Mouse (Mus musculus) splenic B cell, adult 2 months (primary cell): Measurements from ENCODE around the gene Neu1.

Experiments
- DNase-seq: peaks from one replicate; pipeline ENCODE4 v3.0.0-alpha.2; 2011; ENCODE audit warnings: low read depth, low spot score
- H3K27me3 ChIP-seq: 2 replicates; pipeline ENCODE4 v1.6.1; 2012; ENCODE audit warnings: mild to moderate bottlenecking, low read length, moderate library complexity, mixed read lengths; ENCODE audit not compliant: control insufficient read depth, poor library complexity, insufficient read depth, severe bottlenecking
- H3K36me3 ChIP-seq: 2 replicates; pipeline ENCODE4 v1.6.1; 2012; ENCODE audit warnings: mild to moderate bottlenecking, low read length, moderate library complexity, mixed read lengths; ENCODE audit not compliant: control insufficient read depth, poor library complexity, insufficient read depth, severe bottlenecking

Gene Neu1

GRCm38 (mm10) chr17:34931061-34931734 is at the start of gene Neu1:
TSS of gene Neu1 (plus strand) at chr17:34931253.
- peak; percentile 98 for DNase-seq
- H3K27me3 ChIP-seq: no peaks in the 10 kb centered on the region
- peaks cover 13% of the 10 kb centered on the region for H3K36me3 ChIP-seq

GRCm38 (mm10) chr17:34881683-34882310 is 49.3 kb upstream of the Neu1 start, which contains the start of gene Gm20547:
TSS of gene Gm20547 (minus strand) at chr17:34882042.
- no peak for DNase-seq
- Histone ChIP-seq H3K36me3 (no peaks in the 10 kb centered on the region), H3K27me3 (no peaks in the 10 kb centered on the region)

DNA sequence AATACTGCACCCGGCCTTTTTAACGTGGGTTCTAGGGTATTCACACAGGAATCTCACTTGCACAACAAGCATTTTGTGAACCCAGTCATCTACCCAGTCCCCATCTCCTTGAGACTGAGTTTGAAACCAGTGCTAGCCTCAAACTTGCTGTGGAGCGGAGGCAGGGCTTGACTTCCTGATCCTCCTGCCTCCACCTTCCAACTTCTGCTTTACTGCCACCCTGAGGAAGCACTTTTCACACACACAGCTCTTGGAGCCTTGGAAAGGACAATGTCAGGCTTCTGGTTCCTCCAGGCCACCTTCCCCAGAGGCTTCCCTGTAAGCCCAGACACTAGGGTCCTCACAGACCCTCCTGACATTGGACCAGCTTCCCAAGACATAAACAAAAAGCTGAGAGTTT is 47.7 kb upstream of the Neu1 start:
- Histone ChIP-seq H3K27me3 (no peaks in the 10 kb centered on the region), H3K36me3 (no peaks in the 10 kb centered on the region)
- no peak for DNase-seq

DNA sequence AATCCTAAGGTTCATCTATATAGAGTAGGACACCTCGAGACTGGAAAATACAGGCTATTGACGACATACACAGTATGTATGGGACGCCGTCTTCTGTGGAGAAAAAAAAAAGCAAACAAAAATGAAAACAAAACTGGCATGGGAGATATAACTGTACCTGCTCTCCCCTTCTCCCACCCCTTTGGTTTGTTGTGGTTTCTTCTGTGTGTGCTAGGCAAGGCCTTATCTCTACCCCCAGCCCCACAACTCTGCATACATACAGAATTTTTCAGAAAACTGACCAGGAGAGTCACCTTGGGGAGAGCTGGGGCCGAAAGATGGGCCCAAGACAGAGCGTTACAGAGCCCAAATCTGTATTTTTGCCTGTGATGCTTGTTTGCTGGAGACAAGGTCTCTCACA is 46.3 kb upstream of the Neu1 start:
- DNase-seq: no peak
- no peaks in the 10 kb centered on the region for H3K27me3 ChIP-seq
- H3K36me3 ChIP-seq: no peaks in the 10 kb centered on the region

GRCm38 (mm10) chr17:34885615-34886014 is 45.4 kb upstream of the Neu1 start:
- DNase-seq: no peak
- Histone ChIP-seq H3K27me3 (no peaks in the 10 kb centered on the region), H3K36me3 (no peaks in the 10 kb centered on the region)

DNA sequence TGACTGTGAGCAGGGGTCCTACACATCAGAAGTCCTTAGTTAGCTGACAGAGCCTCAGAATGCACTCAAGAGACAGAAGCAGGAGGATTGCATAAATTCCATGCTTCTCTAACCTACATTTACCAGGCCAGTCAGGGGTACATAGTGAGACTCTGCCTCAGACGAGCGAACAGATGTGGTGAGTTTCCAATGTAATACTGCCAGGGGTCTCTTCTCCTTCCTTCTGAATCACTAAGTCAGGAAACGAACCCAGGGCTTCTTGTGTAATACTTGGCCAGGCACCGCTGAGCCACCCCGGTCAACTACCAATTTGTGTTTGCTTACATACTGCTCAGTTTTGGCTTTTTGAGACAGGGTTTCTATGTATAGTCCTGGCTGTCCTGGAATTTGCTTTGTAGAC is 43.1 kb upstream of the Neu1 start:
- no peaks in the 10 kb centered on the region for H3K27me3 ChIP-seq
- H3K36me3 ChIP-seq: no peaks in the 10 kb centered on the region
- no peak for DNase-seq

- no peak for DNase-seq
- Histone ChIP-seq H3K36me3 (no peaks in the 10 kb centered on the region), H3K27me3 (no peaks in the 10 kb centered on the region)
Observed at GRCm38 (mm10) chr17:34890074-34890743, 40.8 kb upstream of the Neu1 start.

GRCm38 (mm10) chr17:34891377-34891776 is 39.7 kb upstream of the Neu1 start:
- no peaks in the 10 kb centered on the region for H3K27me3 ChIP-seq
- peak; percentile 39 for DNase-seq
- no peaks in the 10 kb centered on the region for H3K36me3 ChIP-seq

GRCm38 (mm10) chr17:34893072-34893824 is 37.8 kb upstream of the Neu1 start:
- DNase-seq: no peak
- no peaks in the 10 kb centered on the region for H3K27me3 ChIP-seq
- H3K36me3 ChIP-seq: no peaks in the 10 kb centered on the region

DNA sequence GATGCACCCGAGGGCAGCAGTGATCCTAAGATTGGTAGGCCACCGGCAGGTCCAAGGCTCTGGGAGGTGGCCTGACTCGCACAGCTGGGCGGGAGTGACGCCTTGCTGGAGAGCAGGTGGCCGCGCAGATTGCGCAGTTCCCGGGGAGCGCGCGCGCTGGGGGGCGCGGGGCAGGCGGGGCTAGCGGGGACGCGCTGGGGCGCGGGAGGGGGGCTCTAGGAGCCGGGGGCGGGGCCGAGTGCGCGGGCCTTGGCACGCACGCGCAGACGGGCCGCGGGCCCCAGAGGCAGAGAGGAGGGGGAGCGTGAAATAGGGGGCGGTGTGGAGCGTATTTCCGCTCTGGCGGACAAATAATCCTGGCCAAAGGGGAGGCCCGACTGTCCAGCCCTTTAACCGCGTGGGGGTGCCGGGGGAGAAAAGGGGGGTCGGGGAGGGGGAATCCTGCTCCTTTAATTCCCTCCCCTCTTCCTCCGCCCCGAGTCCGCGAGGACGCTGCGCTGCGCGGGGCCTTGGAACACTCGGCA is 36.9 kb upstream of the Neu1 start:
- peak; percentile 94 for DNase-seq
- H3K36me3 ChIP-seq: no peaks in the 10 kb centered on the region
- no peaks in the 10 kb centered on the region for H3K27me3 ChIP-seq

DNA sequence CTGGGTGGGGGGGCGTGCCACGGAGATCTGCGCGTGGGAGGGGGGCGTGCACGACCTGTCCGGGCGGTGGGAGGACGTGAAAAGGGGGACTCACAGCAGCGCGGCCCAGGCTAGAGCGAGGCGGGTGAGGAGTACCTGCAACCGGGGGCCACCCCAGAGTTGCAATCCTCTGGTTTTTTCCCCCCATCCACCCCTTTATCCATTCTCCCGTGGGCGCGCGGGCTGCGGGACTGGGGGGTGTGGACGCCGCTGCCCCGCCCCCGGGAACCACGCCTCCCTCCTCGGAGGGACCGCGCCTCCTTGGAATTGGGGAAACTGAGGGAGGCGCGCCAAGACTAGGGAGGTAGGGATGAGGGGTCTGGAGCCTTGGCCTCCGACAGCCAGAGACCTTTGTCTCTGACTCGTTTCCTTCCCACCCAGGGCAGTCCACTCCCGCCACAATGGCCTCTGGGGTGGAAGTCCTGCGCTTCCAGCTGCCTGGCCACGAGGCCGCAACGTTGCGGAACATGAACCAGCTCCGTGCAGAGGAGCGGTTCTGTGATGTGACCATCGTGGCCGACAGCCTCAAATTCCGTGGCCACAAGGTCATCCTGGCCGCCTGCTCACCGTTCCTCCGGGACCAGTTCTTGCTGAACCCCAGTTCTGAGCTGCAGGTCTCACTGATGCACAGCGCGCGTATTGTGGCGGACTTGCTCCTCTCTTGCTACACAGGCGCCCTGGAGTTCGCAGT is 36.1 kb upstream of the Neu1 start:
- peak; percentile 21 for DNase-seq
- Histone ChIP-seq H3K27me3 (no peaks in the 10 kb centered on the region), H3K36me3 (no peaks in the 10 kb centered on the region)

- Histone ChIP-seq H3K27me3 (no peaks in the 10 kb centered on the region), H3K36me3 (no peaks in the 10 kb centered on the region)
- DNase-seq: no peak
Observed at GRCm38 (mm10) chr17:34895724-34896123, 35.3 kb upstream of the Neu1 start.

DNA sequence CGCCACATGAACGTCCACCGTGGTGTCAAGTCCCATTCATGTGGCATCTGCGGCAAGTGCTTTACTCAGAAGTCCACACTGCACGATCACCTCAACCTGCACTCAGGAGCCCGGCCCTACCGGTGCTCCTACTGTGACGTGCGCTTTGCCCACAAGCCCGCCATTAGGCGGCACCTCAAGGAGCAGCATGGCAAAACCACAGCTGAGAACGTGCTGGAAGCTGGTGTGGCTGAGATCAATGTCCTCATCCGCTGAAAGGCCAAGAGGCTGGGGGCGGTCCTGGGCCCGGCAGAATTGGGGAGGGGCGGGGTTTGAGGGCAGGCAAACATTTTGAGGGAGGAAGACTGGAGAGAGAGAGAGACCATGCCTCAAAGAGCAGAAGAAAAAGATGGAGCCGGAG is 34.7 kb upstream of the Neu1 start:
- no peaks in the 10 kb centered on the region for H3K36me3 ChIP-seq
- H3K27me3 ChIP-seq: no peaks in the 10 kb centered on the region
- DNase-seq: no peak
